7 mouse cellular contexts compared by ENCODE assay signal in genomic region chr6:125039533-125040153, GRCm38 (mm10). TPM values are rescaled to one million over a fixed set of nuclear protein-coding genes. Genes with fewer than 3 reads are reported as not detected.
DNase-seq lines count a peak whose midpoint lies in the region; ATAC-seq lines count a peak whose summit lies in the region.

Gene Ing4 (plus strand): TSS chr6:125039760.

- no peaks in the 10 kb centered on the region for H3K27me3 ChIP-seq in intestine, embryonic 15.5 days (replicated peaks)
- no peaks in the 10 kb centered on the region for H3K27me3 ChIP-seq in midbrain, embryonic 10.5 days (ENCODE audit: low read depth, poor library complexity, severe bottlenecking)

- WGBS in intestine, embryonic 15.5 days: under 1% methylated on average over 26 of the region's 26 CpGs
- under 1% methylated on average over 26 of the region's 26 CpGs for WGBS in midbrain, embryonic 10.5 days

- intact Hi-C loops in gastrocnemius, postnatal 36 days (cut with DNase I): loop anchor here (1.0 to 10.0 kb wide), 3 partner anchors 30 to 325 kb away; partner anchors contain the start of genes Emg1, Nop2, Phb2 and Zfp384
- intact Hi-C loops in left cerebral cortex, postnatal 25 days (cut with DNase I): loop anchor here (1.0 kb wide), 1 partner anchor 30 kb away; the partner anchor contains the start of gene Zfp384

- ATAC-seq in intestine, embryonic 15.5 days: peak; percentile 98

- no peaks in the 10 kb centered on the region for H3K4me1 ChIP-seq in intestine, embryonic 15.5 days (replicated peaks)
- peaks cover 24% of the 10 kb centered on the region for H3K4me1 ChIP-seq in midbrain, embryonic 10.5 days

- H3K36me3 ChIP-seq in intestine, embryonic 15.5 days: peaks cover 22% of the 10 kb centered on the region
- peaks cover 65% of the 10 kb centered on the region for H3K36me3 ChIP-seq in midbrain, embryonic 10.5 days

- H3K9ac ChIP-seq in intestine, embryonic 15.5 days: peak within 1 kb of the TSS; percentile 67

- H3K4me2 ChIP-seq in intestine, embryonic 15.5 days (replicated peaks): peak within 1 kb of the TSS; percentile 65

- H3K4me3 ChIP-seq in intestine, embryonic 15.5 days (replicated peaks): peak within 1 kb of the TSS; percentile 68
- peak within 1 kb of the TSS; percentile 79 for H3K4me3 ChIP-seq in midbrain, embryonic 10.5 days

- no peaks in the 10 kb centered on the region for H3K9me3 ChIP-seq in intestine, embryonic 15.5 days
- no peaks in the 10 kb centered on the region for H3K9me3 ChIP-seq in midbrain, embryonic 10.5 days (replicated peaks)

- peak within 1 kb of the TSS; percentile 65 for H3K27ac ChIP-seq in intestine, embryonic 15.5 days
- peak within 1 kb of the TSS; percentile 90 for H3K27ac ChIP-seq in midbrain, embryonic 10.5 days (replicated peaks)

- DNase-seq in adrenal gland, adult 2 months: peak; percentile 91
- DNase-seq in embryo, embryonic 11.5 days (ENCODE audit: low read depth, low spot score): peak; percentile 93
- peak; percentile 78 to 83 for DNase-seq in gastrocnemius, postnatal 36 days
- DNase-seq in left cerebral cortex, postnatal 25 days (ENCODE audit: low spot score in 2 of 2): peak; percentile 93 to 96
- DNase-seq in midbrain, embryonic 10.5 days (ENCODE audit: low spot score): peak; percentile 90
- peak; percentile 82 for DNase-seq in right cerebral cortex, postnatal 4 days

RNA-seq across cellular contexts. Expression of gene Ing4, which starts in this region (rescaled TPM):
- 10 to 100 TPM; 51.0 to 60.6 TPM for total RNA-seq in adrenal gland, adult 2 months (2021)
- 35.5 and 37.4 TPM in 2 replicates for polyA plus RNA-seq in adrenal gland, adult 2 months (2012; rRNA removed)
- total RNA-seq in gastrocnemius, postnatal 36 days (2021): 10 to 100 TPM; 26.4 to 31.1 TPM
- polyA plus RNA-seq in intestine, embryonic 15.5 days (2015; fragmentation: Nextera tagmentation; extraction: Ambion mirVana): 96.2 and 103 TPM in 2 replicates
- total RNA-seq in left cerebral cortex, postnatal 25 days (2021): 10 to 100 TPM; 54.0 to 62.1 TPM
- polyA plus RNA-seq in midbrain, embryonic 10.5 days (2016; fragmentation: Nextera tagmentation; extraction: Ambion mirVana): 121 and 149 TPM in 2 replicates

Comparison
In these comparisons a context has a peak if more than half of its experiments do, and no peak if none do; other contexts are left out.
1. Peak in every context shown above with its lines: DNase-seq, ATAC-seq, H3K4me3 ChIP-seq and H3K27ac ChIP-seq.